Mouse (Mus musculus): Measurements from ENCODE around the gene Lrmda. TPM values are rescaled to one million over a fixed set of nuclear protein-coding genes. Genes with fewer than 3 reads are reported as not detected.

Lrmda gene
- total and polyA plus RNA-seq, 2 experiments from 2014 or later: 0.18 TPM; not detected in 1

- peak overlapping the region; percentile 59 for H3K4me3 ChIP-seq (ENCODE audit: low read depth, low read length)
- no peaks in the 10 kb centered on the region for H3K36me3 ChIP-seq (ENCODE audit: insufficient read depth)
- peak overlapping the region; percentile 64; the same call in 1 of the 2 replicates for H3K27ac ChIP-seq (ENCODE audit: low read depth, low read length)
- DNase-seq (no peak), ATAC-seq (no peak)
- peak overlapping the region; percentile 96 for H3K4me2 ChIP-seq (ENCODE audit: low read depth)
- no peak for TF ChIP-seq CTCF (IDR thresholded peaks at IDR 0.05; ENCODE audit: low read depth)
- H3K4me1 ChIP-seq (ENCODE audit: insufficient read depth): peaks cover 8% of the 10 kb centered on the region
- 8% methylated on average over 49 of the region's 49 CpGs for WGBS
- H3K9ac ChIP-seq: peak overlapping the region; percentile 65
- H3K9me3 ChIP-seq (ENCODE audit: low read length): no peaks in the 10 kb centered on the region
- H3K27me3 ChIP-seq (ENCODE audit: insufficient read depth, low read length): peaks cover 43% of the 10 kb centered on the region
Measured at GRCm38 (mm10) chr14:21984757-21985425, 34.6 kb upstream of the Lrmda start.

- Histone ChIP-seq H3K4me1 (ENCODE audit: insufficient read depth) (peaks cover 8% of the 10 kb centered on the region), H3K9me3 (ENCODE audit: low read length) (no peaks in the 10 kb centered on the region), H3K4me2 (ENCODE audit: low read depth) (peak overlapping the region; percentile 96), H3K27ac (ENCODE audit: low read depth, low read length) (peak overlapping the region; percentile 64), H3K9ac (peak overlapping the region; percentile 65), H3K4me3 (ENCODE audit: low read depth, low read length) (peak overlapping the region; percentile 59), H3K36me3 (ENCODE audit: insufficient read depth) (no peaks in the 10 kb centered on the region), H3K27me3 (ENCODE audit: insufficient read depth, low read length) (peaks cover 48% of the 10 kb centered on the region)
- 8% methylated on average over 33 of the region's 37 CpGs for WGBS
- TF ChIP-seq CTCF (IDR thresholded peaks at IDR 0.05; ENCODE audit: low read depth): no peak
- DNase-seq (peak; percentile 43), ATAC-seq (no peak)
Measured at GRCm38 (mm10) chr14:21985426-21985931, 34.0 kb upstream of the Lrmda start.

GRCm38 (mm10) chr14:21985981-21986732 is 33.4 kb upstream of the Lrmda start:
- H3K4me1 ChIP-seq (ENCODE audit: insufficient read depth): peaks cover 8% of the 10 kb centered on the region
- peak overlapping the region; percentile 65 for H3K9ac ChIP-seq
- TF ChIP-seq CTCF (IDR thresholded peaks at IDR 0.05; ENCODE audit: low read depth): peak; percentile 73
- H3K27ac ChIP-seq (ENCODE audit: low read depth, low read length): peak overlapping the region; percentile 64
- peaks cover 51% of the 10 kb centered on the region for H3K27me3 ChIP-seq (ENCODE audit: insufficient read depth, low read length)
- peak overlapping the region; percentile 59 for H3K4me3 ChIP-seq (ENCODE audit: low read depth, low read length)
- H3K4me2 ChIP-seq (ENCODE audit: low read depth): peak overlapping the region; percentile 96
- under 1% methylated on average over 53 of the region's 62 CpGs for WGBS
- ATAC-seq (peak; percentile 49), DNase-seq (peak; percentile 86)
- no peaks in the 10 kb centered on the region for H3K9me3 ChIP-seq (ENCODE audit: low read length)
- no peaks in the 10 kb centered on the region for H3K36me3 ChIP-seq (ENCODE audit: insufficient read depth)

GRCm38 (mm10) chr14:21986733-21987659 is 32.5 kb upstream of the Lrmda start:
- Histone ChIP-seq H3K4me3 (ENCODE audit: low read depth, low read length) (peak overlapping the region; percentile 59), H3K4me2 (ENCODE audit: low read depth) (peak overlapping the region; percentile 96), H3K27me3 (ENCODE audit: insufficient read depth, low read length) (peaks cover 56% of the 10 kb centered on the region), H3K9ac (peak overlapping the region; percentile 65), H3K4me1 (ENCODE audit: insufficient read depth) (peaks cover 8% of the 10 kb centered on the region), H3K27ac (ENCODE audit: low read depth, low read length) (peak overlapping the region; percentile 86), H3K9me3 (ENCODE audit: low read length) (no peaks in the 10 kb centered on the region), H3K36me3 (ENCODE audit: insufficient read depth) (no peaks in the 10 kb centered on the region)
- ATAC-seq: peak; percentile 32
- WGBS: 3% methylated on average over 54 of the region's 61 CpGs
- DNase-seq: peak; percentile 61
- no peak for TF ChIP-seq CTCF (IDR thresholded peaks at IDR 0.05; ENCODE audit: low read depth)

- Histone ChIP-seq H3K4me1 (ENCODE audit: insufficient read depth) (peaks cover 7% of the 10 kb centered on the region), H3K9me3 (ENCODE audit: low read length) (no peaks in the 10 kb centered on the region), H3K4me3 (ENCODE audit: low read depth, low read length) (peak overlapping the region; percentile 59), H3K27ac (ENCODE audit: low read depth, low read length) (peak overlapping the region; percentile 86), H3K36me3 (ENCODE audit: insufficient read depth) (no peaks in the 10 kb centered on the region), H3K27me3 (ENCODE audit: insufficient read depth, low read length) (peaks cover 58% of the 10 kb centered on the region), H3K4me2 (ENCODE audit: low read depth) (peak overlapping the region; percentile 96), H3K9ac (peak overlapping the region; percentile 65)
- DNase-seq (peak; percentile 92), ATAC-seq (peak; percentile 79)
- TF ChIP-seq CTCF (IDR thresholded peaks at IDR 0.05; ENCODE audit: low read depth): peak; percentile 41
- WGBS: 1% methylated on average over 72 of the region's 74 CpGs
Measured at GRCm38 (mm10) chr14:21987660-21988576, 31.6 kb upstream of the Lrmda start.
